Mouse (Mus musculus): ENCODE measurements around the gene Cd79a.

- TF ChIP-seq GATA1 (IDR thresholded peaks at IDR 0.05; ENCODE audit: borderline replicate concordance, low read length) (no peak), FLI1 (IDR thresholded peaks at IDR 0.05; ENCODE audit: low read length) (no peak)
These were observed 17.6 kb upstream of the Cd79a start for GRCm38 (mm10) chr7:24879620-24880019.

All from megakaryocyte, embryonic 14.5 days (primary cell).